Mouse (Mus musculus) small intestine, adult 2 months (tissue): ENCODE measurements around the gene Slc47a1.

Experiments used
- CTCF ChIP-seq: fragments of 200-500 bp; IDR thresholded peaks from 2 replicates; pipeline ENCODE4 v1.5.1; 2012; ENCODE audit warnings: low read depth, mild to moderate bottlenecking, control low read depth, inconsistent platforms, low read length, moderate library complexity, mixed read lengths; ENCODE audit not compliant: insufficient replicate concordance, insufficient read length; ENCODE audit errors: extremely low read depth
- POLR2A ChIP-seq: fragments of 200-500 bp; IDR thresholded peaks from 2 replicates; pipeline ENCODE4 v1.6.1; 2012; ENCODE audit warnings: low read depth, mild to moderate bottlenecking, control low read depth, inconsistent platforms, low read length, moderate library complexity

- TF ChIP-seq POLR2A (no peak), CTCF (no peak)
Observed at GRCm38 (mm10) chr11:61356600-61356999, 21.5 kb downstream of the Slc47a1 start.
